Mouse (Mus musculus): Measurements from ENCODE around the gene Kdelc2.
A peak's percentile ranks its signal among the peaks of the same experiment; 100 is the strongest.

Kdelc2 gene

GRCm38 (mm10) chr9:53383951-53384866 lies at the start of gene Kdelc2:
Kdelc2 (plus strand) TSS chr9:53384025.
- peak; percentile 92 for DNase-seq

GRCm38 (mm10) chr9:53335131-53335530 lies 48.7 kb upstream of the Kdelc2 start:
- DNase-seq = no peak

DNA sequence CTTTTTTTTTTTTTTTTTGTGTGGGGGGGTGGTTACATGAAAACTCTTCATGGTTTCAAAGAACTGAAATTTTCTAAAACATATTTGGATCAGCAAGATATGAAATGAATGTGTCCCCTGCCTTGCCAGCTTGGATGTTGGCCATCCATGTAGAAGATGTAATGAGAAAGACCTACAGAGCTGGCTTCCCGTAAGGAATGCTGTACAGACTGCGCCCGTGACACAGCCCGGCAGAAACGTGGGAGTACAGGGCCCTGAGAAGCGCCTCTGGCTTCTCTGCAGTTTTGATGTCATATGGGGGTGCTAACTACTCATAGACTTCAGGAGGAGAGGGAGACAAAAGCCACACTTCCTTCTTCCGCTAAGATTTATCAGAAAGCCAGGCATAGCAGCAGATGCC lies 44.2 kb upstream of the Kdelc2 start:
- no peak for DNase-seq

- no peak for DNase-seq
Observed at GRCm38 (mm10) chr9:53340328-53340916, 43.4 kb upstream of the Kdelc2 start.

- DNase-seq = peak; percentile 47
Observed at GRCm38 (mm10) chr9:53340969-53341368, 42.9 kb upstream of the Kdelc2 start.

DNA sequence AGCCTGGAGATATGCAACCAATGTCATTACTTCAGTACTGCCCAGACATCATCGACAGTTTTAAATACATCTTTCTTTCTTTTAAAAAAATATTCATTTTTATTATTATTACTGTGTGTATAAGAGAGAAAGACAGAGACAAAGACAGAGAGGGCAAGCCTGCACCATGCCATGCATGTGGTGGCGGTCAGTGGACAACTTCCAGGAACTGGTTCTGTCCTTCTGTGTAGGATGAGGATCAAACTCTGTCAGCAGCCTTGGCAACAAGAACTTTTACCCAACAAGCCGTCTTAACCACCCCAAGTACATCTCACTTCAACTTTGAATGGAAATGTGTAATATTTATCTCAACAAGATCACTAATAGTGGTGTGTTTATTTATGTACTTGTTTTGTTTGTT lies 41.8 kb upstream of the Kdelc2 start:
- no peak for DNase-seq

DNA sequence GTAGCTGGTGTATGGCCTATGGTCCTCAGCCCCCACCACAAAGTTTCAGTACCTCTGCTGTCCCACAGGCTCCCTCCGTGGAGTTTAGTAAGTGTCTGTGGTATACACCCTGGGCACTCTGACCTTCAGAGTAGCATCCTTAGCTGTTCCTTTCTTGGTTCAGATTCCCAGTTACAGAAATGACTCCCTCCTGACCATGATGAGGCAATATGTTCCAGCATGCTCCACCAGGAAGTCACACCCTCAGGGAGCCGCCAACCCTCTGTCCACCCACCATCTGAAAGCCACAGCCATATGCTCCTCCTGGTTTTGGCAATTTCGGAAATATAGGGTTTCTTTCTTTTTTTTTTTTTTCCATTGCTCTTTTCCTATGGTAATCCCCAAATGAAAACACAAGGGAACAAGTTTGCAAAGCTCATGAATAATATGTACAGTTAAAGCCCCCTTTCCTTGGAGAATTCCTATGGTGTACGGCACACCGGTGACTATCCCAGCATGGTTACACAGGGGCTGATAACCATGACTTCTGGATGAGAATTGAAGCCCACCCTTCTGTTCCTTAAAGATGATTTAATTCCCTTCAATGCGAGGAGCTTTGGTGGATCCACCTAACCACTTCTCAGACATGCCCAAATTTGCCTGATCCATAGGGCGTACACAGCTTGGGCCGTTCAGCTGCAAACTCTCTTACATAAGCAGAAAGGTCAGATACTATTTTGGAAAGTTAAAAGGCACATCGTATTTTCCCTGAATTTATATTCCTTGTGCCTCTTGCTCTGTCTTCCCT lies 39.0 kb upstream of the Kdelc2 start:
- no peak for DNase-seq

DNA sequence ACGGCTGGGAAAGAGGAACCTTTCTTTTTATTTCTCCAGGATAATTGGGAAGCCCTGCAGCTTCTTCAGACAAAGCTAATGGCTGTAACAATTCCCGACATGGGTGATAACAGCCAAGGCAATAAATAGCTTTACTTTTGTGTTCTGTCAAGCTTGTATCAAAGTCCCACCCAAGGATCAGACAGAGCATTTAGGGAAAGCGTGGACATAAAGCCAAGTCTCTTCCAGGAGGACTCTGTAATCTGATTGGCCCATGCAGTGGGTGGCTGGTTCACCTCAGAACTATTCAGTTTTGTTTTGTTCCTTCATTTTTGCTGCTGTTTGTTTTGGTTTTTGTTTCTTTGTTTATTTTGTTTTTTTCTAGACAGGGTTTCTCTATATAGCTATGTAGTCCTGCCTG lies 38.1 kb upstream of the Kdelc2 start:
- DNase-seq = no peak

DNA sequence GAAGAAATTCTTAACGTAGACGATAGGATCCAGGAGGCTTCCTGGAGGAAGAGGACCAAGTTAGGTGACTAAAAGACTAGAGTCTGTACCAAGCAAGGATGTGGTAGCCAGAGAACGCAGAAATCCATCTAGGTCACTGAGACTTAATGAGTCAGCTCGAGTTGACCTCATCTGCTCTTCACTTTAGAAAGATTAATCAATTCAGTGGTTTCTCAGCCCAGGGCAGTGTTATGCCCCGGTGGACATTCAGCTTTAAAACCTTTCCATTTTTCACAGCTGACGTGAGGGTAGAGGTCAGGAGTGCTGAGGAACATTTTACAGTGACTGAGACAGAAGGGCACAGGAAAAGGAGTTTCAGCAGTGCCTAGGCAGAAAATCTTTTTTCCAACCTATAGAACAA lies 37.4 kb upstream of the Kdelc2 start:
- peak; percentile 14 for DNase-seq

GRCm38 (mm10) chr9:53349211-53349610 lies 34.6 kb upstream of the Kdelc2 start:
- no peak for DNase-seq

DNA sequence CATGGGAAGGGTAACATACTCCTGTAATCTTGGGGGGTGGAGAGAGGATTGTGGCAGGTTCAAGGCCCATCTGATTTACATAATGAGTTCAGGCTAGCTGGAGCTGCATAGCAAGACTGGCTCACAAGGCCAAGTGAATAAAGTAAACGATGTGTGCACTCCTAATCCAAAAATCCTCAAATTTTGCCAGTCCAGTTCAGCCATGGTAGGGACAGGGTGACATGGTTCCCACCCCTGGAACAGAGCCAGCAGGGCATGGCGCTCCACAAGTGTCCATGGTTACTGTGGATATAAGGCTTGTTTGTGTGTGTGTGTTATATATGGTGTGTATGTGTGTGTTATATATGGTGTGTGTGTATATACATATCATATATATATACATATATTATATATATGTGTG lies 33.5 kb upstream of the Kdelc2 start:
- no peak for DNase-seq

GRCm38 (mm10) chr9:53351899-53352298 lies 31.9 kb upstream of the Kdelc2 start:
- DNase-seq = no peak

GRCm38 (mm10) chr9:53353161-53353560 lies 30.7 kb upstream of the Kdelc2 start:
- DNase-seq = no peak

- DNase-seq = no peak
Observed at GRCm38 (mm10) chr9:53356219-53357155, 27.3 kb upstream of the Kdelc2 start.

DNA sequence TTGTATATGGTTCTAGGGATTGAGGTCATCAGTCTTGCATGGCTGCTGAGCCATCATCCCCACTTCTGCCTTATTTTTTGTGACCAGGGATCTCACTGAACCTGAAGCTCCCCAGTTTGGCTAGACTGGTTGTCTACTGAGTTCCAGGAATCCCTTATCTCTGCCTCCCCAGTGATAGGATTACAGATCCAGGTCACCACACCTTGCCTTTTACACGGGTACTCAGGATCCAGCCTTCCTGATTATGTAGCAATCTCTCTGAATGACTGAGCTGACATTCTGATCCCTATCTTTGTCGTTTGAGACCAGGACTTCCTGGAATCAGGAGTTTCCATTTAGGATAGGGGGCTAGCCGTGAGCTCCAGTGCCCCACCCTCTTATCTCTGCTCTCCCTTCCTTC lies 12.5 kb upstream of the Kdelc2 start:
- DNase-seq = no peak

- DNase-seq = no peak
Observed at GRCm38 (mm10) chr9:53375907-53376306, 7.9 kb upstream of the Kdelc2 start.

DNA sequence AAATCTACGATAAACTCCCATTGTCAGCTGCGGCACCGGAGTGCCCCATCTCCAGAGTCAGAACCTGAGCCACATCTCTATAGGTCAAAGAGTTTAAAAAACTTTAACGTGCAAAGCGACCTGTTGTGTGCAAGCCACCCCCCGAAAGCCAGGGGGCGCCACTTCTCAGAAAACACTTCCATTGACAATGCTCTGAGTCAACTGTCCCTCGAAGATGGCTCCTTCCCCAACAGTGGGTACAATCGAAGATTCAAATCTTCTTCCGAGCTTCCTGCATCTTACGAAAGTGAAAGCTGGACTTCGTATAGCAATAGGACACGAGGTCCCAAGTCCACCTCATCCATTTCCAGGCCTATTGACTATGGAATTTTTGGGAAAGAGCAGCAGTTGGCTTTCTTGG lies 7.0 kb upstream of the Kdelc2 start:
- no peak for DNase-seq

DNA sequence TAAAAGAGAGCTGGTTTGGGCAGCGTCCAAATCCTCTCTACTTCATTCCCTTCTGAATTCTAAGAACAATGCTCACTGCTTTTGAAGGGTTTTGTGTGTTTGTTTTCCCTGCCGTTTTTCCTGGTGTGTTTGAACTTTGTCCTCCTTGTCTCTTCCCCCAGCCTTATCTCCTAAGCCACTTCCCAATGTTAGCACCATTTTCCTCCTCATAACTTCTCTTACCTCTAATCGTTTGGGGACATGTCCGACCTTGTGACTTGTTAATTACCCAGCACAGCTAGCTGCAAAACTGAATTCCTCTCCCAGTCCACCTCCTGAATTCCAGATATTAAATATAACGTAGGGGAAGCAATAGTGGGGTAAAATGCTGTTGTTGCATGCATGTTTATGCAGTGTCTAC lies 6.2 kb upstream of the Kdelc2 start:
- no peak for DNase-seq

- DNase-seq = no peak
Observed at GRCm38 (mm10) chr9:53378171-53378570, 5.7 kb upstream of the Kdelc2 start.

- no peak for DNase-seq
Observed at GRCm38 (mm10) chr9:53380595-53380994, 3.2 kb upstream of the Kdelc2 start.

- DNase-seq = no peak
Observed at GRCm38 (mm10) chr9:53381113-53381615, 2.7 kb upstream of the Kdelc2 start.

- DNase-seq = no peak
Observed at GRCm38 (mm10) chr9:53384873-53385272, 1.0 kb downstream of the Kdelc2 start.

Data from retina, postnatal 1 day (tissue).